Mouse (Mus musculus): ENCODE data around the gene Gm39566. TPM values are rescaled to one million over a fixed set of nuclear protein-coding genes. Genes with fewer than 3 reads are reported as not detected.

Gm39566 gene
- total and polyA plus RNA-seq, 3 experiments: 0.04 TPM; not detected in 2

DNA sequence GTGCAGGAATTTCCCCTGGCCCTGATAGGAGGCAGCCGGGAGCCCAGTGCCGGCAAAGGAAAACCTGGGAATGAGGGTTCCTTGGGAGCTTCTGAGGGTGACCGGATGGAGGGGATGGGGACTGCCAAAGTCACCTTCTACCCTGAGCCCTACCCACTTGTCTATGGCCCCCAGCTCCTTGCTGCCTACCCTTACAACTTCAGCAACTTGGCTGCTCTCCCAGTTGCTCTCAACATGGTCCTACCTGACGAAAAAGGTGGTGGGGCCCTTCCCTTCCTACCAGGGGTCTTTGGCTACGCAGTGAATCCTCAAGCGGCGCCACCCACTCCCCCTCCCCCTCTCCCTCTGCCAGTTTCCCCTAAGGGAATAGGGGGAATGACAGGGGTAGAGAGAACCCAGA, 36.1 kb downstream of the Gm39566 start:
- Histone ChIP-seq H3K36me3 (ENCODE audit: control insufficient read depth in 1 of 2, insufficient read depth in 2 of 2, low read length in 2 of 2) (peaks cover 0 to under 1% of the 10 kb centered on the region in 2 experiments; a peak in 2 of 4 replicates), H3K4me3 (ENCODE audit: control insufficient read depth in 1 of 2, insufficient read depth in 1 of 2, low read depth in 2 of 2, low read length in 2 of 2) (no peak overlapping the region), H3K9ac (ENCODE audit: control insufficient read depth, low read depth, low read length, poor library complexity, severe bottlenecking) (no peak overlapping the region), H3K4me1 (ENCODE audit: control insufficient read depth in 1 of 2, insufficient read depth in 2 of 2, low read length in 2 of 2) (no peaks in the 10 kb centered on the region), H3K9me3 (replicated peaks; ENCODE audit: insufficient read depth, low read length) (no peaks in the 10 kb centered on the region), H3K27ac (ENCODE audit: control insufficient read depth, low read depth, low read length) (no peak overlapping the region), H3K27me3 (ENCODE audit: control insufficient read depth in 1 of 2, insufficient read depth in 2 of 2, low read length in 2 of 2) (no peaks in the 10 kb centered on the region), H3K79me2 (ENCODE audit: control insufficient read depth, insufficient read depth, low read length, poor library complexity) (no peaks in the 10 kb centered on the region)
- no peak for TF ChIP-seq E2F4 (IDR thresholded peaks at IDR 0.05; ENCODE audit: borderline replicate concordance, low read depth, low read length)
- TF ChIP-seq MAFK (IDR thresholded peaks at IDR 0.05; ENCODE audit: borderline replicate concordance, low read depth, low read length): no peak
- no peak for TF ChIP-seq MEF2A (IDR thresholded peaks at IDR 0.05; ENCODE audit: extremely low read depth, insufficient replicate concordance, low read depth, low read length, poor library complexity, severe bottlenecking)
- TF ChIP-seq CHD1 (IDR thresholded peaks at IDR 0.05; ENCODE audit: low read depth, low read length): no peak
- TF ChIP-seq USF2 (IDR thresholded peaks at IDR 0.05; ENCODE audit: borderline replicate concordance in 1 of 2, insufficient read depth in 1 of 2, low read depth in 1 of 2, low read length in 2 of 2): no peak
- no peak for TF ChIP-seq ZKSCAN1 (IDR thresholded peaks at IDR 0.05; ENCODE audit: low read depth, low read length)
- TF ChIP-seq POLR2AphosphoS5 (IDR thresholded peaks at IDR 0.05; ENCODE audit: borderline replicate concordance, low read depth, low read length): no peak
- no peak for TF ChIP-seq RAD21 (IDR thresholded peaks at IDR 0.05; ENCODE audit: low read depth, low read length)
- no peak for TF ChIP-seq RCOR1 (IDR thresholded peaks at IDR 0.05; ENCODE audit: low read depth, low read length)
- TF ChIP-seq GABPA (IDR thresholded peaks at IDR 0.05; ENCODE audit: low read depth, low read length): no peak
- TF ChIP-seq MYB (IDR thresholded peaks at IDR 0.05; ENCODE audit: low read depth, low read length): no peak
- TF ChIP-seq CTCF (IDR thresholded peaks at IDR 0.05 in 2 of 3, conservative IDR thresholded peaks at IDR 0.05 in 1 of 3; ENCODE audit: control insufficient read depth in 1 of 3, insufficient read depth in 1 of 3, low read depth in 2 of 3, low read length in 3 of 3, poor library complexity in 1 of 3, severe bottlenecking in 1 of 3): no peak
- TF ChIP-seq ELF1 (IDR thresholded peaks at IDR 0.05; ENCODE audit: low read depth, low read length): no peak
- no peak for TF ChIP-seq EP300 (IDR thresholded peaks at IDR 0.05; ENCODE audit: low read depth in 1 of 2, low read length in 2 of 2)
- no peak for TF ChIP-seq MYC (IDR thresholded peaks at IDR 0.05; ENCODE audit: low read depth, low read length)
- TF ChIP-seq MXI1 (IDR thresholded peaks at IDR 0.05; ENCODE audit: low read depth, low read length): no peak
- TF ChIP-seq ETS1 (IDR thresholded peaks at IDR 0.05; ENCODE audit: low read depth, low read length): no peak
- TF ChIP-seq NRF1 (IDR thresholded peaks at IDR 0.05; ENCODE audit: insufficient read depth, low read depth, low read length, poor library complexity, severe bottlenecking): no peak
- no peak for TF ChIP-seq ZNF384 (IDR thresholded peaks at IDR 0.05; ENCODE audit: low read depth, low read length)
- TF ChIP-seq MAX (IDR thresholded peaks at IDR 0.05; ENCODE audit: low read length): no peak
- no peak for DNase-seq (ENCODE audit: low read depth, low spot score)

All from MEL (cell line).